Mouse (Mus musculus) natural killer cell, adult 2 months (primary cell): ENCODE results near the gene Dusp6.
"Not testable (repeated sequence)": the region's sequence is repeated elsewhere in the genome, so short reads cannot be mapped to it uniquely, and the experiment has no call there.

Experiments
- DNase-seq, 2 experiments: peaks; one replicate each; pipeline ENCODE4 v3.0.0; 2022; ENCODE audit warnings: low spot score in 2 of 2

Dusp6 gene

DNA sequence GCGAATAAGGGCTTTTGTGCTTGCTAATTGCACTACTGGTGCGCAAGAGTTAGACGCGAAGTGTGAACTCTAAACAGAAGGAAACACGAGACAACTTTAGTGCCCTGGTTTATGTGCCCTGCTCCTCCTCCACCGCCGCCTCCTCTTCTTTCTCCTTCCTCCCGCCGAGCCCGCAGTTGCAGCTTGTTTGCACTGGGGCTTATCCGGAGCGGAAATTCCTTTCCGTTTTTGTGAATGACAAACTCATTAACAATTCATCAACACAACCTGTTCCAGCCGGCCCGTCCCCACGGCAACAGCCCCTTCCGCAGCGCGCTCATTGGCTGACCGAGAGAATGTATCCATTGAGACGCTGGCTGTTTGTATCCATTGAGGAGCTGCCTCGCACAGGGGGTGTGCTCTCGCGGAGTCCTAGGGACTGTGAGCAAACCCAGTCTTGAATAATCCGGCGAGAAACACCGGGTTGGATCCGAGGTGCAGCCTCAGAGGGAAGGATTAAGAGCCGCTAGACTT is at the start of gene Dusp6:
Gene Dusp6, plus strand, starts transcription at position 365 of the 513 bp plus-strand sequence.
- DNase-seq, result peak; percentile 88 to 92

DNA sequence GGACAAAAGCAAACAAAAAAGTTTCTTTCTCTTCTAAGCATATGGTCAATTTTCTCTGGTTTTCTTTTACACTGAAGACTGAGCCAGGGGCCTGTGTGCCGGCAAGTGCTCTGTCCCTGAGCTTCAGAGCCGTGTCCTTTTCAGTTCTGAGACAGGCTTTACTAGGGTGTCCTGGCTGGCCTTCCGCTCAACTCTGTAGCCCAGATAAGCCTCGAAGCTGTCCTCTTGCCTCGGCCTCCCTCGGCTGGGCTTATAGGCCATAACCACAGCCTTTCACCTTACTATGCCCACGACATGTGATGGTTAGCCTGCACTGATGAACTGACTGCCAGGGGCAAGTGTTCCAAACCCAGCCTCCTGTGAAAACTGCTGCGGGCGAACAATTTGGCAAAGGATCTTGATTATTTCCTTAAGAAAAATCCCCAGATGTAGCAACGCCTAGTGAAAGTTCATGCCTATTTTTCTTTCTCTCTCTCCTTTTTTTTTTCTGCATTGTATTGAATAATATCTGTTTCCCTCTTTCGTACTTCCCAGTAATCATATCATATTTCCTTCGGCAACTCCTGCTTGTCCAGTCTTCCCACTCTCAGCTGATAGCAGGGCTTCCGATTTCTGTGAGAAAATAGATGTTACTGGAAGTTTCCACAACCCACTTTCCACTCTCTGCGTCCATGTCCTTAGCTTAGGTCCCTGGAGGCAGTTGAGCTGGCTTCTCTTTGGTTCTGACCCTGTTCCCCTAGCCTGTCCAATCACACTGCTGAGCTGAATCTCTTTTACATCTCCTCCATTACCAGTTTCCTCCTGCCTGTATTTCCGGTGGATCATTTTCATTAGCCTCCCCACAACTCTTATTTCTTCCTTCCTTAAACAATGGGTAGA is 48.4 kb upstream of the Dusp6 start:
- DNase-seq, result no peak

- DNase-seq, result not testable (repeated sequence)
These were observed 46.5 kb upstream of the Dusp6 start for GRCm38 (mm10) chr10:99216570-99216969.

DNA sequence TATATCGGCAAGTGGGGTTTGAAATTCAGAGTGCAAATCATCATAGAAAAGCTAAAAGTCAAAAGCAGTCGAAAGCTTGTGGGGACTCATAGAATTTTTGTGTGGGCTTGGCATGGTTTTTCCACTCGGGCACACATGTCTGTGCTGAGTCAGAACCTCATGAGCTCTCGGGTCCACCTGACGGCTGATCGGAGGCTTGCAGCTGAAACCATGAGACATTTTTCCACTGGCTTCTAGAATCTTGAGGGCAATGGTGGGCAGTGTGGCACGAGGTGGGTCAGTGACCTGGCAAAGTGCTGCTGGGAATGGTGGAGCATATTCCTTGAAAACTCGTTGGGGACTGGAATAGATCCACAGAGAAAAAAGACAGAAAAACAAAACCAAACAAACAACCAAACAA is 41.5 kb upstream of the Dusp6 start:
- DNase-seq, result no peak

DNA sequence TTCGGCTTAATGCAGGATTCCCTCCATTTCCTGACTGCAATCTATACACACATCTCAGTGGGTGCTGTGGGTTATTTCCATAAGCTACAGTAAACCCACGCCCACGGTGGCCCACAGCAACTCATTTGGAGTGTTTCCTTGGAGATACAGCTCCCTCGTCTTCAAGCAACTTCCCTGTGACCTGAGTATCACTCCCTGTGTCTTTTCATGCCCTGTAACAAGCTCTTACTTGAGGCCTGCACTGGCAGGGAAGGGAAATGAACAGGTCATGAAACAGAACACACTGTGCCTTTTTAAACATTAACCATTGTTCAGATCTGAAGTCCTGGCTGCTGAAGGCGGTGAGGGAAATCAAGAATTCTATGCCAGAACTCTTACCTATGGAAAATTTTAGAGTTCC is 40.3 kb upstream of the Dusp6 start:
- DNase-seq, result no peak

- DNase-seq, result no peak
These were observed 38.8 kb upstream of the Dusp6 start for GRCm38 (mm10) chr10:99224218-99224617.

DNA sequence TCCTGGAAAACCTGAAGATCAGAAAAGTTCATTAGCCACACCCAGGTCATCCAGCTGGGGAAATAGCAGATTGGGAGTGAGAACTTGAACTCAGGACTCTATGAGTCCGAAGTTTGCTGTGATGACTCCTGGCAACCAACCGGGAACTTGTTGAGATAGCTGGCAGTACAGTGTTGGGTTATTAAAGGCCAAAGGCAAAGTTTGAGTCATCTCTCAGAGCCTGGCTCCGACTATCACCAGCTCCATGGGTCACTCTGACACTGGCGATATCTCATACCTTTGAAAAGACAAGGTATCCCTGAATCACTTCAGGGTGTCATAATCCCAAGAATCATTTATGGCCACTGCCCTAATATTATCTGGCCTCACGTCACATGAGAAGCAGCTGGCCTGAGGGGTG is 36.2 kb upstream of the Dusp6 start:
- no peak for DNase-seq

GRCm38 (mm10) chr10:99227968-99228864 is 34.8 kb upstream of the Dusp6 start:
- no peak for DNase-seq

DNA sequence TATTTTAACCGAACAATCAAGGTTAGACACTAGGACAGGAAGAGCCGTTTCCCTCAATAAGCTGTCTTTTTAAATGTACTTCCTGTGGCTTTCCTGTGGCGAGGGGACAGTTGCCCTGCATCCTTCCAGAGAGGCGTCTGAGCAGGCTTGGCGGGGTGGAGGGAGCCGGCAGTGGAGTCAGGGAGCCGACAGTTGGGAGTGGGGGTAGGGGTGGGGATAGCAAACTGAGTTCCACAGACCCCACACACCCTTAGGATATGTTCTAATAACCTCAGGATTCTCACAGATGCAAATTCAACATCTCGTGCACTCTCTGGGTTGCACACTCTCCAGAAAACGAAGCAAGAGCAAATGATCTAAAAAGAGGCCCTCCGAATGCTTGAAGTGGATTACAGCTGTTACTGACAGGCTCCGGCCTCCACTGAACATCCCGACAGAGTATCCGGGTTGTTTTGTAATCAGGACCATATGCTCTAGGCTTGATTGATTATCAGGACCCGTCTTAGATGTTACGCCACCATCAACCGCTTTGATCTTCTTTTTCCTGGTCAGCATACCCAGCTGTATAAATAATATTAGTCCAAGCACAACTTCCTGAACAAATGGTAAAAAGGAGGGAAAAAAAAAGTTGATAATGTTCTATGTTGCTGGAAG is 33.9 kb upstream of the Dusp6 start:
- DNase-seq, result no peak

- DNase-seq, result no peak
These were observed 30.4 kb upstream of the Dusp6 start for GRCm38 (mm10) chr10:99232518-99233227.

GRCm38 (mm10) chr10:99234336-99234735 is 28.7 kb upstream of the Dusp6 start:
- DNase-seq, result no peak

DNA sequence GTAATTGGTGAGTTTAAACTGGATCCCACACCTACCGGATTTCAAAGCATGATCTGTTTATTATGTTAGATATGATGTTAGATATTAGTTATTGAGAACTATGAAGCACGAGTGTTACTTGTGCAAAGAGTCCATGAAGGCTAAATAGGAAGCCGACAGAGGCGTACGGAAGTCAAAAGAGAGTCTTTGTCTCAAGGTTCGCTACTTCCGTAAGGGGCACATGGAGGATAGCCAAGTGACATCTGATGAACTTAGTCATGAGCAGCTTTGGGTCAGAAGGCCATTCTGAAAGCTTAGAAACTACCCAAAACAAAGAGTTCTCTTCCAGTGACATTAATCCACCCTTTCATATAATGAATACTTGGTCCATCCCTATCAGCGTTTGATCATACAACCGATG is 27.9 kb upstream of the Dusp6 start:
- DNase-seq, result no peak

DNA sequence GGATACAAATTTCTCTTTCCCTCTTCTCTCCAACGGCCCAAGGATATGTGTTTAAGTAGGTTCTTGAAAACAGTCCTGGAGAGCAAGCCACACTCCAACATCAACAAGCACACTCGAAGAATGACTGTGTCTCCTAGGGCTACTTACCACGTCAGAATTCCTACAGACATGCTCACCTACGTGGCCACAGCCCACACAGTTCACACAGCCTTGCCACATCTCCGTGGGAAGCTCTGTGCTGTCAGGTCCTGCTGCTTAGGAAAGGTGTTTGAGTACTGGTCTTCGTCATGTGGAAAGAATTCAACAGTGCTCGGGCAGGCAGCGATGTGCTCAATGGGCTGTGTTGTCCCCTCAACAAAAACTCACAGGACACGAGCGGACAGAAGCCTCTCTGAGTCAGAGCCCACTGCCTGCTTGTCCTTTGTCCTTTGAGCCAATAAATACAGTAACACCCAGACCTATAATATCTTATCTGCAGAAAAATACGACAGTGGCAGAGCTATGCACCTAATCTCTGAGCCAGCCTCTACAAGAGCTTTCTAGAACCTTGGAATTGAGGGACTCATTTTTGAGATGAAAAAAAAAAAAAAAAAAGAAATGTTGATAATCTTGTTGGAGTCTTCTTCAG is 25.7 kb upstream of the Dusp6 start:
- DNase-seq, result no peak

DNA sequence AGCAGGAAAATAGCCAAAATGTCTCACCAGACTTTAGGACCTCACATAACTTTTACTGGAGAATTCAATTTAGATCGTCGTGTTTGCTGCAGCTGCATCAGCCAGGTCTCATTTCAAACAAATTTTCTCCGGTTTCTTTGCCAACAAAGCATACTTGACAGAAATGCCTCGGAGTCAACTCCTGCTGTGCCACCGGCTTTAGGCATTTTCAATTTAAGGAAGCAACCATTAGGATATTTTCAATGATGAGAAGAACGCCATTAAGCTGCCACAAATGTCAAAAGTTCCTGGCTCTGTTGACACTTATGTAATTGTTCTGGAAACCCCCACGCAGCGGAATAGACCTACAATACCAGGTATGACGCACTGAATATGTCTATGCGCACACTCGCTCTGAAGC is 24.5 kb upstream of the Dusp6 start:
- no peak for DNase-seq

DNA sequence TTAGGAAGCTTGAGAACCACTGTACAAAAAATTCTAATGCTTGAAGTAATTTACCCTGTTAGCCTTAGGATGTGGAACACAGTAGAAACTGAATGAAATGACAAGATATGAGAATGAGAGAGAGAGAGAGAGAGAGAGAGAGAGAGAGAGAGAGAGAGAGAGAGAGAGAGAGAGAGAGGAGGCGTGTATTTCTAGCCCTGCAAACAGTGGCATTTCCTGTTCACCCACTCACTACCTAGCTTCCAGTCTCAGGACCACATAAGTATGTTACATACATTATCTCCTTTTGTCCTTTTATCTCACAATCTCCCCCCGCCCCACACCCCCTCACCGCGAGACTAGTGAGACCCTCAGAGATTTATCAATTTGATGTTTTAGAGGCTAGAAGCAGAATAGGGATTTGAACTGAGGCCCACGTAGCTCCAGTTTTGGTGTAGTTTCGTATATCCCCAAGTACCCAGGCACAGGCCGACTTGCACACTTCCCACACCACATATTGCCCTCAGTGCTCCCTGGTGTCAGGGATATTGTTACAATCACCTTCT is 21.7 kb upstream of the Dusp6 start:
- DNase-seq, result no peak

DNA sequence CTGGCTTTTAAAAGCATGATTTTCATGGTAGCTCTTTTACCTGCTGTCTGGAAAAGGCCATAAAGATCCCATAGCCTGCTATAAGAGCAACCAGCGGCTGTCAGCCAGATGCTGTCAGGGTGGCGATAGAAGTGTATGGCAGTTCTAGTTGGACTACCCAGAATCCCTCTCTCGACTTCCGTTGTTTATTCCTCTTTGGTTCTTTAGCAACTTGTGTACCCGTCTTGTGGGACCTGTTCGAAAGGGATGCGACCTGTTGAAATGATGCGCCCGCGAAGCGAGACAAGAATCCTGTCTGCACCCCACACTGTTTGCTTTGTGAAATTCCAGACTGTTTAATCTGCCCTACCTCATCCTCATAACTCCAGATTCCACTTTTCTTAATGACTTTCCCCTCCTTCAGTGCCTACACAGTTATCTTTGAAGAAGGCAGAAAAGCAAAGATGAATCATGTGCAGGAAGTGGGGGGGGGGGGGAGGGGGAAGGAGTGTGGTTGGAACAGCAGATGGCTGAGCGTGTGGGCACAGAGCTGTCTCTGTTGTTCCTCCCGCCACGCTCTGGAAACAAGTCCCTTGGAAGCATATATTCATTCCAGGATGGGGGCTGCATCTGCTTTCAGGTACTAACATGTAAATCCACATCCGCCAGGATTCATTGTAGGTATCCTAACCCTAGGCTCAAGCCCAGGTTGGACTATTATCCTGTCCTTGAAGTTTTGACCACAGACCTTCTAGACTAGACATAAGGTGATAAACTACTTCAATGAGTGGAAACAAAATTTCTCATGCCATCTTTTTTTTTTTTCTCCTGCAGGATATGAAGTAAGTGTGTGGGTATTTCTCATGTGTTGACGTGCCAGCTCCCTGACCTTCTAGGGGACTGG is 21.0 kb upstream of the Dusp6 start:
- peak; percentile 63 to 67 for DNase-seq

- DNase-seq, result no peak
These were observed 20.3 kb upstream of the Dusp6 start for GRCm38 (mm10) chr10:99242721-99243120.

DNA sequence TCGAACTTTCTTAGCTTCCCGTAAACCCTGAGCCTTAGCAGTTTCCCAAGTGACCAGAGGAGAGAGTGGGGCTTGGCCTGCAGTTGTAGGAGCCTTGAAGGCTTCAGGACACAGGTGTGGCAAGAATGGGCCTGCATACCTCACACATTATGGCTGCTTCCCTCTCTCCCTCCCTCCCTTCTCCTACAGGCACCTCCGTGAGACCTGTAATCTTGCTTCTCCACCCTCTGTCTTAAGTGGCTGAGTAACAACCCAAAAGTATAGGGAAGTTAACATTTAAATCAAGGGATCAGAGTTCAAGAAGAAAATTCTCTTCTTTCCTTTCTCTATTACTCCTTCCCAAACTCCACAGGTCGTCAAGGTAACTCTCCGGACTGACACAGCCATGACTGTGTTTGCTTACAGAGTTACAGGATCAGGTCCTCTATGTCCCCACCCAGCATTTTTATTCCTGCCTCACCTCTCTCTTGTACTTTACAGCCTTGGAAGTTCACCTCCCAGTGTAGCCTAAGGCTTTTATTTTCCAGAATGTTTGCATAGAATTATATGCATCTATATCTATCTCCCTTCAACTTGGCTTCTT is 19.0 kb upstream of the Dusp6 start:
- DNase-seq, result no peak

GRCm38 (mm10) chr10:99244655-99245260 is 18.3 kb upstream of the Dusp6 start:
- DNase-seq, result no peak
